Mouse (Mus musculus): Measurements from ENCODE around the gene BC004004. TPM values are rescaled to one million over a fixed set of nuclear protein-coding genes. Genes with fewer than 3 reads are reported as not detected.

Gene BC004004
- polyA plus RNA-seq, 1 experiment from 2014 or later = 117 TPM

DNA sequence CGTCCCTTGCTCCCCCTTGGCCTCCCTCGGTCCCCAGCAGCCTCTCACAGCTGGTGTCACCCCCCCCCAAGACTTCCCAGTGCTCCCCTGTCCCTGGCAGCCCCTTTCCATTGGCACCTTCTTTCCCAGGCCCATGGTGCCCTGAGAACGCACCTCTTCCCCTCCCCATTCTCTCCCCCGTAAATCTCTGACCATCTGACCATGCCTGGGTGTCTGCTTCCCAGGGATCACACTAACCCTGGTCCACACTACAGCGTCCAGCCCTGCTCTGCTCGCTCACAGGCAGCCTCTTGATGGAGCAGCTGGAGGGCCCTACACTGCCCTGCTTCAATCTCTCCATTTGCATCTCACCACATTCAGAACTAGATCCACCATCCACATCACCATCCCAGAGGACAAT, 12.1 kb upstream of the BC004004 start:
- 82% methylated on average over 6 of the region's 6 CpGs for WGBS
- no peak for ATAC-seq (ENCODE audit: low FRiP score, low TSS enrichment)

DNA sequence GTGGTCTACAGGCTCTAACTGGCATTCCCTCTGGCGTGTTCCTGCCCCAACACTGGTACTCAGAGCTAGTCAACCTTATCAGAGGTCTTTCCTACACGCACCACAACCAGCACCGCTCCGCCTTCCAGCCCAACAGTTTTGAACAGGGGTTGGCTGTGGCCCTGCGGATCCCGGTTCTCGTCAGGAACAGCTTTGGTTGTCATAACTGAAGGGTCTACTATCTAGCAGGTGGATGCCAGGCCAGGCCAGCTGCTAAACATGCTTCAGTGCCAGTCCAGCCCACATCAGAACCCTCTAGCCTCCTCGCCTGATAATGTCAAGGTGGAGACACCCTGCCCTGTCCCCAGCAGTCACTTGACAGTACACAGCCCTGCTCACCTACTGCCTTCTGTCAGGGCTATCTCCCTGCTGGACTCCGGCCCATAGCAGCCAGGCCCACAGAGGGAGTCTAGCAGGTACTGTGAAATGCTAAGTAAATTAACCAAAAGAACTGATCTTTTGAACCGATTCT, 11.5 kb upstream of the BC004004 start:
- Histone ChIP-seq H3K9ac (replicated peaks; ENCODE audit: low read length) (no peak overlapping the region), H3K36me3 (ENCODE audit: control insufficient read depth, insufficient read depth, low read length) (peaks cover 54% of the 10 kb centered on the region)
- WGBS = 93% methylated on average over 10 of the region's 10 CpGs

More for the DNA sequence above, 12.1 kb upstream of the BC004004 start:
- Histone ChIP-seq H3K27me3 (ENCODE audit: control insufficient read depth, insufficient read depth, low read length) (no peaks in the 10 kb centered on the region), H3K9me3 (ENCODE audit: control insufficient read depth, low read length) (no peaks in the 10 kb centered on the region), H3K4me1 (ENCODE audit: control insufficient read depth, insufficient read depth, low read length) (peaks cover 6% of the 10 kb centered on the region; the same call in 1 of the 2 replicates), H3K9ac (replicated peaks; ENCODE audit: low read length) (no peak overlapping the region), H3K36me3 (ENCODE audit: control insufficient read depth, insufficient read depth, low read length) (peaks cover 59% of the 10 kb centered on the region), H3K27ac (replicated peaks; ENCODE audit: low read depth, low read length) (no peak overlapping the region), H3K4me2 (ENCODE audit: low read length) (no peak overlapping the region), H3K4me3 (replicated peaks; ENCODE audit: low read depth, low read length) (no peak overlapping the region)
- DNase-seq = no peak

DNA sequence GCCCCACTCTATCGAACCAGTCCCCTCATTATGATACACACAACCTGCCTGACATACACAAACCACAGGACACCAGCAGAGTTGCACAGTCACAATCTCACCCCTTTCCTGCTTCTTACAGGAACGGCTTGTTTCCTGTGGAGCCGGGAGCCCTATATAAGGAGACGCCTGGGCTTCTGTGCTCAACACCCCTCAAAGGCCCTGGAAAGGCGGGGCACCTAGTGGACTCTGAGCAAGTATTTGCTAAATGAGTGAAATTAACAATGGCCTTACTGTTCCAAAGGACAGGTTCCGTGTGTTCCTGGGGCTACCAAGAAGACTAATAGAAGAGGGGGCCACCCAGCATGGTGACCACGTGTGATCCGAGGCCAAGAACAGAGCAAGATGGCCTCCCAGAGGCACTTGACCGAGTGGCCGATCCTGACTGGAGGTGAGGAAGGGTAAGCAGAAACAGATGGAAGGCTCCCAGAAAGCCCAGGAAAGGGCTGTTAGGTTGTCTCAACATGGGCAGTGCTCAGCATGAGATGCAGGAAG, 10.5 kb upstream of the BC004004 start:
- peaks cover 48% of the 10 kb centered on the region for H3K36me3 ChIP-seq (ENCODE audit: control insufficient read depth, insufficient read depth, low read length)
- H3K4me3 ChIP-seq (replicated peaks; ENCODE audit: low read depth, low read length) = no peak overlapping the region
- ATAC-seq (ENCODE audit: low FRiP score, low TSS enrichment) (no peak), DNase-seq (no peak)
- H3K9me3 ChIP-seq (ENCODE audit: control insufficient read depth, low read length) = no peaks in the 10 kb centered on the region
- WGBS = 93% methylated on average over 10 of the region's 10 CpGs
- no peaks in the 10 kb centered on the region for H3K27me3 ChIP-seq (ENCODE audit: control insufficient read depth, insufficient read depth, low read length)
- no peak overlapping the region for H3K9ac ChIP-seq (replicated peaks; ENCODE audit: low read length)
- peaks cover 10% of the 10 kb centered on the region for H3K4me1 ChIP-seq (ENCODE audit: control insufficient read depth, insufficient read depth, low read length)
- no peak overlapping the region for H3K27ac ChIP-seq (replicated peaks; ENCODE audit: low read depth, low read length)
- no peak overlapping the region for H3K4me2 ChIP-seq (ENCODE audit: low read length)

More for the DNA sequence above, 11.5 kb upstream of the BC004004 start:
- Histone ChIP-seq H3K4me2 (ENCODE audit: low read length) (no peak overlapping the region), H3K4me3 (replicated peaks; ENCODE audit: low read depth, low read length) (no peak overlapping the region), H3K27ac (replicated peaks; ENCODE audit: low read depth, low read length) (no peak overlapping the region), H3K4me1 (ENCODE audit: control insufficient read depth, insufficient read depth, low read length) (0 out of 2 replicates have a peak, but pooled peaks cover under 1% of the 10 kb centered on the region), H3K9me3 (ENCODE audit: control insufficient read depth, low read length) (no peaks in the 10 kb centered on the region), H3K27me3 (ENCODE audit: control insufficient read depth, insufficient read depth, low read length) (no peaks in the 10 kb centered on the region)
- DNase-seq = no peak
- ATAC-seq (ENCODE audit: low FRiP score, low TSS enrichment) = no peak

DNA sequence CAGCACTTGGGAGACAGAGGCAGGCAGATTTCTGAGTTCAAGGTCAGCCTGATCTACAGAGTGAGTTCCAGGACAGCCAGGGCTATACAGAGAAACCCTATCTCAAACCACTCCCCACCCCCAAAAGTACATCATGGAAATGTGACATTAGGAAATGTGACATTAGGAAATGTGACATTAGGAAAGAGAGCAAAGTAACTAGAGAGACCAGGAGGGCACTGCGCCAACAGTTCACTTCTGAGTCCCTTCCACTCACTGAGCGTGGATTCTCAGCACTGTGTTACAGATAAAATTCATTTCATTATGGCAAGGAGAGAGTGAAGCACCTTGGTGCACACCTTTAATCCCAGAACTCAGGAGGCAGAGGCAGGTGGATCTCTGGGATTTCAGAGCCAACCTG, 9.7 kb upstream of the BC004004 start:
- H3K9me3 ChIP-seq (ENCODE audit: control insufficient read depth, low read length) = no peaks in the 10 kb centered on the region
- peaks cover 48% of the 10 kb centered on the region for H3K36me3 ChIP-seq (ENCODE audit: control insufficient read depth, insufficient read depth, low read length)
- 99% methylated on average over 2 of the region's 2 CpGs for WGBS
- H3K4me3 ChIP-seq (replicated peaks; ENCODE audit: low read depth, low read length) = no peak overlapping the region
- ATAC-seq (ENCODE audit: low FRiP score, low TSS enrichment) (no peak), DNase-seq (no peak)
- peak overlapping the region; percentile 7; the same call in 1 of the 2 replicates for H3K9ac ChIP-seq (replicated peaks; ENCODE audit: low read length)
- peaks cover 11% of the 10 kb centered on the region for H3K4me1 ChIP-seq (ENCODE audit: control insufficient read depth, insufficient read depth, low read length)
- no peak overlapping the region for H3K4me2 ChIP-seq (ENCODE audit: low read length)
- no peaks in the 10 kb centered on the region for H3K27me3 ChIP-seq (ENCODE audit: control insufficient read depth, insufficient read depth, low read length)
- H3K27ac ChIP-seq (replicated peaks; ENCODE audit: low read depth, low read length) = no peak overlapping the region

DNA sequence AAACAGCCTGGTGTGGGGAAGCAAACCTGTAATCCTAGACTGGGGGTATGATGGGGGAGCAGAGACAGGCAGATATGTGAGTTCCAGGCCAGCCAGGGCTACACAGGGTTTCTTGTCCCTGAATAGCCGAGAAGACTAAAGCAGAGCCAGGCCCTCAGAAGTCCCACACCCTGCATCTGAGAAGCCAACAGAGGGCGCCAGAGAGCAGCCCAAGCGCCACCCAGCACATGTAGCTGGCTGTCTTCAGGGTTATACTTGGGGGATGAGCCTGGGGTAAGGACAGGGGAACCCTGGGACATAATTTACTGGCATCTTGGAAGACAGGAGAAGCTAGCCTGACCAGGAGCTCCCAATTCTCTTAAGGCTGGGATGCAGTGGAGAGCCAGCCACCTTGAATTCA, 9.1 kb upstream of the BC004004 start:
- 5% methylated on average over 3 of the region's 3 CpGs for WGBS
- Histone ChIP-seq H3K27me3 (ENCODE audit: control insufficient read depth, insufficient read depth, low read length) (no peaks in the 10 kb centered on the region), H3K27ac (replicated peaks; ENCODE audit: low read depth, low read length) (no peak overlapping the region), H3K9me3 (ENCODE audit: control insufficient read depth, low read length) (no peaks in the 10 kb centered on the region), H3K4me2 (ENCODE audit: low read length) (no peak overlapping the region), H3K9ac (replicated peaks; ENCODE audit: low read length) (peak overlapping the region; percentile 7; the same call in 1 of the 2 replicates), H3K4me1 (ENCODE audit: control insufficient read depth, insufficient read depth, low read length) (peaks cover 15% of the 10 kb centered on the region), H3K4me3 (replicated peaks; ENCODE audit: low read depth, low read length) (no peak overlapping the region), H3K36me3 (ENCODE audit: control insufficient read depth, insufficient read depth, low read length) (peaks cover 42% of the 10 kb centered on the region)
- DNase-seq (peak; percentile 87), ATAC-seq (ENCODE audit: low FRiP score, low TSS enrichment) (0 out of 2 replicates have a peak, but pooled peaks have one; percentile 63)

DNA sequence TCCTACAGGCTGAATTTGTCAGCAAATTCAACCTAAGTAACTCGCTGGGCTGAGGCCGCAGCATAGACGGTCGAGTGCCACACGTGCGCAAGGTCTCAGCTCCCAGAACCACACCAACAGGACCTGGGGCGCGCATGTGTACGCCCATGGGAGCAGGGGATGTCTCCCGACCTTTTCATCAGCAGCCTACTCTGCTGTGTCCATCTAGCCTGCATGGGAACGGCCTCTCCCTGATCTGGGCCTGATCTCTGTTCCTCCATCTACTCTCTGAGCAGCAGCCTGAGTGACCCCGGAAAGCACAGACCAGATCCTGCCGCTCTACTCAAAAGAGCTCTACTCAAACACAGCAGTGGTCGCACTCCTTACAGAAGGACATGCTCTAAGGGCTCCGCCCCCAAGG, 8.1 kb upstream of the BC004004 start:
- Histone ChIP-seq H3K4me2 (ENCODE audit: low read length) (no peak overlapping the region), H3K4me3 (replicated peaks; ENCODE audit: low read depth, low read length) (no peak overlapping the region), H3K9ac (replicated peaks; ENCODE audit: low read length) (no peak overlapping the region), H3K9me3 (ENCODE audit: control insufficient read depth, low read length) (no peaks in the 10 kb centered on the region), H3K4me1 (ENCODE audit: control insufficient read depth, insufficient read depth, low read length) (peaks cover 16% of the 10 kb centered on the region), H3K27me3 (ENCODE audit: control insufficient read depth, insufficient read depth, low read length) (no peaks in the 10 kb centered on the region), H3K27ac (replicated peaks; ENCODE audit: low read depth, low read length) (no peak overlapping the region), H3K36me3 (ENCODE audit: control insufficient read depth, insufficient read depth, low read length) (peaks cover 40% of the 10 kb centered on the region)
- WGBS = 86% methylated on average over 15 of the region's 15 CpGs
- ATAC-seq (ENCODE audit: low FRiP score, low TSS enrichment) (no peak), DNase-seq (no peak)

DNA sequence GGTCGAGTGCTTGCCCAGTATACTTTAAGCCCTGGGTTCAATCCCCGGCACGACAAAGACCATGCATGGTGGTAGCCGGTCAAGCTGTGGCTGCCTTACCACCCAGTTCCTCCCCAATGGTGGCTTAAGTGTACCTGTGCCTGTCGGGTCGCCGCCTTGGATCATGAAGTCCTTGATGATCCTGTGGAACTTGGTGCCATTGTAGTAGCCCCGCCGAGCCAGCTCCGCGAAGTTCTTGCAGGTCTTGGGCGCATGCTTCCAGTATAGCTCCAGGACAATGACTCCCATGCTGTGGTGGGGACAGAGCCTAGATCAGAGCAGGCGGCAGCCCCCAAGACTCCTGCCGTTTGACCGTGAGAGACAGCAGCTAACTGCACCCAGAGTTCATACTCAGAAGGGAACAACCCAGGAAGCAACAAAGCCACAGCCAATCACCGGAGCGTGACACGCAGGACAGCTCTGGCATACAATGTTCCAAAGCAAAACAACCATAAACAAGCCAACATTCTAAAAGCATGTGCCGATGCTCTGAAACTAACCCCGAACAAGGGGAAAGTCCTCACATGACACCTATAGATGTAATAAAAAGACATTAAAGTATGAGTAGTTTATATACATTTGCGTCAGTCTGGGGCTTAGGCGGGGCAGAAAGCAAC, 6.9 kb upstream of the BC004004 start:
- Histone ChIP-seq H3K36me3 (ENCODE audit: control insufficient read depth, insufficient read depth, low read length) (peaks cover 33% of the 10 kb centered on the region), H3K9me3 (ENCODE audit: control insufficient read depth, low read length) (no peaks in the 10 kb centered on the region), H3K9ac (replicated peaks; ENCODE audit: low read length) (no peak overlapping the region), H3K4me2 (ENCODE audit: low read length) (no peak overlapping the region), H3K27ac (replicated peaks; ENCODE audit: low read depth, low read length) (no peak overlapping the region), H3K4me1 (ENCODE audit: control insufficient read depth, insufficient read depth, low read length) (peaks cover 16% of the 10 kb centered on the region), H3K4me3 (replicated peaks; ENCODE audit: low read depth, low read length) (no peak overlapping the region), H3K27me3 (ENCODE audit: control insufficient read depth, insufficient read depth, low read length) (no peaks in the 10 kb centered on the region)
- ATAC-seq (ENCODE audit: low FRiP score, low TSS enrichment) = no peak
- DNase-seq = no peak
- WGBS = 90% methylated on average over 22 of the region's 22 CpGs

DNA sequence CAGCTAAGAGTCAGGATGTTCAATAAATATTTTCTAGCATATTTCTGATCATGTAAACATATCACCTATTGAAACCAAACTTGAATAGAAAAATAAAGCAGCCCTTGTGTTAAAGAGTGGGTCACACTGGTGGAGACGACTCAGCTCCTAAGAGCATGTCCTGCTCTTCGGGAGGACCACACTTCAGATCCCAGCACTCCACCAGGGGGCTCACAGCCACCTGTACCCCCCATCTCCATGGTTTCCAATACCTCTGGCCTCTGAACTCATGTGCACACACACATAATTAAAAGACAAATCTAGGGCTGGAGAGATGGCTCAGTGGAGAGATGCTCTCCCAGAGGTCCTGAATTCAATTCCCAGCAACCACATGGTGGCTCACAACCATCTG, 6.3 kb upstream of the BC004004 start:
- Histone ChIP-seq H3K9me3 (ENCODE audit: control insufficient read depth, low read length) (no peaks in the 10 kb centered on the region), H3K4me2 (ENCODE audit: low read length) (peak overlapping the region; percentile 72), H3K27ac (replicated peaks; ENCODE audit: low read depth, low read length) (no peak overlapping the region), H3K9ac (replicated peaks; ENCODE audit: low read length) (no peak overlapping the region), H3K27me3 (ENCODE audit: control insufficient read depth, insufficient read depth, low read length) (no peaks in the 10 kb centered on the region), H3K36me3 (ENCODE audit: control insufficient read depth, insufficient read depth, low read length) (peaks cover 28% of the 10 kb centered on the region), H3K4me3 (replicated peaks; ENCODE audit: low read depth, low read length) (no peak overlapping the region), H3K4me1 (ENCODE audit: control insufficient read depth, insufficient read depth, low read length) (peaks cover 16% of the 10 kb centered on the region)
- ATAC-seq (ENCODE audit: low FRiP score, low TSS enrichment) (no peak), DNase-seq (no peak)
- 50% methylated on average over 2 of the region's 2 CpGs for WGBS

DNA sequence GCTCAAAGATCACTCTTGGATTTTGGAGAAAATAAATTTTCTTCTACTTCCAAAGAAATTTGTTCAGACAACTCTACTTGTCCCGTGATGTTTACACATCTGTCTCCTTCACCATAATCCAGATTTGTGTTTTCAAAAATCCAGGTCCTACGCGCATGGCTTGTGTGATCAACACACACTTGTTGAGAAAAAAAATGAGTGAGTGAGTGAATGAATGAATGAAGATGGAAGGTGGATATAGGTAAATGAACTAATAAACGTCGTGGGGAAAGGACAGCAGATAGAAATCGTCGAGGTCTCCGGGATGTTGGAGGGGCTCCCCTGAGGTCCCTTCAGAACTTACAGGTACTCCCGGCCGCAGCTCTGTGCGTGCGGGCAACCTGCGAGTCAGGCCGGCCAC, 5.2 kb upstream of the BC004004 start:
- Histone ChIP-seq H3K4me1 (ENCODE audit: control insufficient read depth, insufficient read depth, low read length) (peaks cover 20% of the 10 kb centered on the region), H3K4me3 (replicated peaks; ENCODE audit: low read depth, low read length) (peak overlapping the region; percentile 82), H3K36me3 (ENCODE audit: control insufficient read depth, insufficient read depth, low read length) (peaks cover 16% of the 10 kb centered on the region), H3K9me3 (ENCODE audit: control insufficient read depth, low read length) (no peaks in the 10 kb centered on the region), H3K9ac (replicated peaks; ENCODE audit: low read length) (peak overlapping the region; percentile 72), H3K27ac (replicated peaks; ENCODE audit: low read depth, low read length) (peak overlapping the region; percentile 94), H3K27me3 (ENCODE audit: control insufficient read depth, insufficient read depth, low read length) (no peaks in the 10 kb centered on the region), H3K4me2 (ENCODE audit: low read length) (peak overlapping the region; percentile 72)
- DNase-seq = no peak
- WGBS = under 1% methylated on average over 14 of the region's 14 CpGs
- no peak for ATAC-seq (ENCODE audit: low FRiP score, low TSS enrichment)
